Comparison of ENCODE assay signal across 8 mouse cellular contexts in the genomic region with DNA sequence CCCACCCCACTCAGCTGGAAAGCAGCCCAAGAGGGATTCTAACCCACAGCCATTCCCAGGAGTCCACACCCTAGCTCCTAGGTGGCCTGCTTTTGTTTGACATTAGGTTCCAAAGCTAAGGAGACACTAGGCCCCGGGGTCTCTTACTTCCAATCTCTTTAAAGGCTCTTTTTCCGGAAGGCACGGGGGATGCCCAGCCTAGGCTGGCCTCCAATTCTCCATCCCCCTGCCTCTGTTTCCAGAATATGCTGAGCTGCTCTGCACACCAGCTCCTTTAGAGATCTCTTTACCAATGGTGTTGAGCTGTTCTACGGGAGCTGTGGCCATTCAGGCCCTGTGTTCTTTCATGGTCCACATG. TPM values are rescaled to one million over a fixed set of nuclear protein-coding genes. Genes with fewer than 3 reads are reported as not detected.
A peak's percentile ranks its signal among the peaks of the same experiment; 100 is the strongest.
DNase-seq lines count a peak whose midpoint lies in the region; ATAC-seq and TF ChIP-seq lines count a peak whose summit lies in the region.
"Had no signal": no experiment of that assay in that cellular context is flagged by ENCODE, and none has a peak within 500 bp of the region (broad histone marks: within the 10 kb centered on the region; RNA-seq: fewer than 3 reads in every experiment).

No protein-coding gene starts in this region.

- no peak for TF ChIP-seq CTCF in lung, embryonic 14.5 days (IDR thresholded peaks at IDR 0.05; ENCODE audit: low read depth)
- no peak for TF ChIP-seq CTCF in lung, adult 2 months (IDR thresholded peaks at IDR 0.05; ENCODE audit: insufficient read depth, low read length)
- TF ChIP-seq CTCF in small intestine, adult 2 months (IDR thresholded peaks at IDR 0.05; ENCODE audit: extremely low read depth, insufficient read length, insufficient replicate concordance, low read depth, low read length), result no peak

- ATAC-seq in lung, embryonic 14.5 days (ENCODE audit: insufficient read depth), result no peak
- no peak for ATAC-seq in forebrain, embryonic 11.5 days (replicated peaks; ENCODE audit: low FRiP score)
- ATAC-seq in limb, embryonic 13.5 days (ENCODE audit: low FRiP score, low read depth), result no peak
- no peak for ATAC-seq in activated CD4-positive, CD25-positive, alpha-beta regulatory T cell, adult 4 months

- H3K9ac ChIP-seq in lung, embryonic 14.5 days, result peak overlapping the region; percentile 75
- peak overlapping the region; percentile 63 for H3K9ac ChIP-seq in forebrain, embryonic 11.5 days (ENCODE audit: low read length)
- peak overlapping the region; percentile 83; the same call in 1 of the 2 replicates for H3K9ac ChIP-seq in limb, embryonic 13.5 days

- peak overlapping the region; percentile 69 for H3K4me3 ChIP-seq in lung, embryonic 14.5 days (ENCODE audit: low read depth, low read length)
- H3K4me3 ChIP-seq in lung, adult 2 months (replicated peaks; ENCODE audit: extremely low read depth, low read depth, low read length), result no peak overlapping the region
- H3K4me3 ChIP-seq in forebrain, embryonic 11.5 days (ENCODE audit: low read depth, low read length), result peak overlapping the region; percentile 52
- peak overlapping the region; percentile 66 for H3K4me3 ChIP-seq in limb, embryonic 13.5 days
- peak overlapping the region; percentile 92 for H3K4me3 ChIP-seq in small intestine, adult 2 months (ENCODE audit: low read depth, low read length)

- no peaks in the 10 kb centered on the region for H3K27me3 ChIP-seq in lung, embryonic 14.5 days (ENCODE audit: insufficient read depth, low read length)
- H3K27me3 ChIP-seq in forebrain, embryonic 11.5 days (ENCODE audit: control insufficient read depth, insufficient read depth, low read length), result no peaks in the 10 kb centered on the region; the same call in 1 of the 2 replicates
- H3K27me3 ChIP-seq in limb, embryonic 13.5 days, result peaks cover 3% of the 10 kb centered on the region
- no peaks in the 10 kb centered on the region for H3K27me3 ChIP-seq in small intestine, adult 2 months (ENCODE audit: control insufficient read depth, insufficient read depth, low read length)

- H3K4me2 ChIP-seq in lung, embryonic 14.5 days, result peak overlapping the region; percentile 98
- H3K4me2 ChIP-seq in forebrain, embryonic 11.5 days (ENCODE audit: low read depth, low read length, severe bottlenecking), result peak overlapping the region; percentile 89
- peak overlapping the region; percentile 93 for H3K4me2 ChIP-seq in limb, embryonic 13.5 days (replicated peaks)

- H3K4me1 ChIP-seq in lung, embryonic 14.5 days (ENCODE audit: insufficient read depth), result peaks cover 20% of the 10 kb centered on the region
- H3K4me1 ChIP-seq in lung, adult 2 months (ENCODE audit: control insufficient read depth, insufficient read depth, low read length), result peaks cover 6% of the 10 kb centered on the region
- H3K4me1 ChIP-seq in forebrain, embryonic 11.5 days (replicated peaks; ENCODE audit: control insufficient read depth, insufficient read depth, low read length), result peaks cover 9% of the 10 kb centered on the region
- H3K4me1 ChIP-seq in limb, embryonic 13.5 days, result peaks cover 37% of the 10 kb centered on the region
- H3K4me1 ChIP-seq in small intestine, adult 2 months (ENCODE audit: control insufficient read depth, insufficient read depth, insufficient read length, low read length), result peaks cover 30% of the 10 kb centered on the region

- H3K27ac ChIP-seq in lung, embryonic 14.5 days (ENCODE audit: low read depth), result peak overlapping the region; percentile 33; the same call in 1 of the 2 replicates
- no peak overlapping the region for H3K27ac ChIP-seq in forebrain, embryonic 11.5 days (ENCODE audit: low read depth, low read length)
- no peak overlapping the region for H3K27ac ChIP-seq in limb, embryonic 13.5 days
- peak overlapping the region; percentile 1; the same call in 1 of the 2 replicates for H3K27ac ChIP-seq in small intestine, adult 2 months (ENCODE audit: insufficient read depth, low read depth, low read length)

- 71% methylated on average over 4 of the region's 4 CpGs for WGBS in lung, embryonic 14.5 days
- 80% methylated on average over 4 of the region's 4 CpGs for WGBS in lung, adult 2 months
- 61% methylated on average over 4 of the region's 4 CpGs for WGBS in forebrain, embryonic 11.5 days
- 83% methylated on average over 4 of the region's 4 CpGs for WGBS in limb, embryonic 13.5 days
- WGBS in small intestine, adult 2 months, result 35% methylated on average over 4 of the region's 4 CpGs

- no peaks in the 10 kb centered on the region for H3K9me3 ChIP-seq in lung, embryonic 14.5 days (ENCODE audit: low read depth, low read length)
- H3K9me3 ChIP-seq in forebrain, embryonic 11.5 days (ENCODE audit: control insufficient read depth, low read length), result no peaks in the 10 kb centered on the region
- H3K9me3 ChIP-seq in limb, embryonic 13.5 days, result no peaks in the 10 kb centered on the region

- TF ChIP-seq POLR2A in lung, adult 2 months (IDR thresholded peaks at IDR 0.05; ENCODE audit: borderline replicate concordance, extremely low read depth, low read depth, low read length), result no peak
- TF ChIP-seq POLR2A in small intestine, adult 2 months (IDR thresholded peaks at IDR 0.05; ENCODE audit: low read depth, low read length), result no peak

- H3K36me3 ChIP-seq in lung, embryonic 14.5 days (ENCODE audit: insufficient read depth), result 0 out of 2 replicates have a peak, but pooled peaks cover 3% of the 10 kb centered on the region
- no peaks in the 10 kb centered on the region for H3K36me3 ChIP-seq in forebrain, embryonic 11.5 days (ENCODE audit: control insufficient read depth, insufficient read depth, low read length)
- H3K36me3 ChIP-seq in limb, embryonic 13.5 days, result no peaks in the 10 kb centered on the region
- peaks cover 2% of the 10 kb centered on the region; the same call in 1 of the 2 replicates for H3K36me3 ChIP-seq in small intestine, adult 2 months (ENCODE audit: control insufficient read depth, insufficient read depth, low read length)

- no peak for DNase-seq in lung, embryonic 14.5 days
- no peak for DNase-seq in lung, adult 2 months
- DNase-seq in forebrain, embryonic 11.5 days (ENCODE audit: low spot score), result no peak
- no peak for DNase-seq in frontal cortex, adult 2 months (ENCODE audit: extremely low spot score in 1 of 2, low spot score in 1 of 2)
- DNase-seq: right cerebral cortex, postnatal 14 days had no signal

RNA-seq across cellular contexts. Expression of gene Cotl1, which starts 1.4 kb away (rescaled TPM):
- polyA plus RNA-seq in lung, embryonic 14.5 days (2014; fragmentation: Nextera tagmentation; extraction: Ambion mirVana), result 201 and 204 TPM in 2 replicates
- 155 and 180 TPM in 2 replicates for polyA plus RNA-seq in lung, adult 2 months (2012; rRNA removed)
- 167 and 251 TPM in 2 replicates for polyA plus RNA-seq in forebrain, embryonic 11.5 days (2014; fragmentation: Nextera tagmentation; extraction: Ambion mirVana)
- polyA plus RNA-seq in limb, embryonic 13.5 days (2015; fragmentation: Nextera tagmentation; extraction: Ambion mirVana), result 64.0 and 67.8 TPM in 2 replicates
- polyA plus RNA-seq in small intestine, adult 2 months (2012; rRNA removed), result 206 and 264 TPM in 2 replicates
- polyA plus RNA-seq in frontal cortex, adult 2 months (2012; rRNA removed), result 108 and 119 TPM in 2 replicates
- polyA plus RNA-seq in activated CD4-positive, CD25-positive, alpha-beta regulatory T cell, adult 4 months (2017; shearing (Covaris generic)), result 100 to 1,000 TPM; 219 to 262 TPM

RNA-seq across cellular contexts. Expression of gene Klhl36, which starts 23.1 kb away (rescaled TPM):
- polyA plus RNA-seq in lung, embryonic 14.5 days (2014; fragmentation: Nextera tagmentation; extraction: Ambion mirVana), result 11.5 and 11.8 TPM in 2 replicates
- polyA plus RNA-seq in lung, adult 2 months (2012; rRNA removed), result 28.9 and 47.8 TPM in 2 replicates
- 7.3 and 9.9 TPM in 2 replicates for polyA plus RNA-seq in forebrain, embryonic 11.5 days (2014; fragmentation: Nextera tagmentation; extraction: Ambion mirVana)
- 10.4 and 10.5 TPM in 2 replicates for polyA plus RNA-seq in limb, embryonic 13.5 days (2015; fragmentation: Nextera tagmentation; extraction: Ambion mirVana)
- 11.5 and 23.8 TPM in 2 replicates for polyA plus RNA-seq in small intestine, adult 2 months (2012; rRNA removed)
- polyA plus RNA-seq in frontal cortex, adult 2 months (2012; rRNA removed), result 9.5 and 10.2 TPM in 2 replicates
- 1 to 10 TPM; 5.6 to 8.1 TPM for polyA plus RNA-seq in activated CD4-positive, CD25-positive, alpha-beta regulatory T cell, adult 4 months (2017; shearing (Covaris generic))

Comparison
In these comparisons a context has a peak if more than half of its experiments do, and no peak if none do; other contexts are left out.
1. H3K27ac ChIP-seq: peak in lung, embryonic 14.5 days (single experiment) and small intestine, adult 2 months (single experiment); none in forebrain, embryonic 11.5 days (single experiment) and limb, embryonic 13.5 days (single experiment).
2. Peak in every context shown above with its lines, with median percentiles within 50 percentile points of each other: H3K4me2 ChIP-seq and H3K9ac ChIP-seq.